Mouse (Mus musculus): Measurements from ENCODE around the gene Stat2.

The Stat2 gene

GRCm38 (mm10) chr10:128270287-128270841 is at the start of gene Stat2:
TSS of gene Stat2 (plus strand) at chr10:128270559.
- POLR2A ChIA-PET, result interaction anchor here (0.5 to 5.8 kb wide), 112 partner anchors 8 to 733 kb away, joined by 3 to 58 read pairs (median 4); partner anchors contain the start of genes Gls2 (in 3 of the 4), Pan2 (in 3 of the 4), Rnf41 (in 3 of the 4) and Apon (in 2 of the 4)

DNA sequence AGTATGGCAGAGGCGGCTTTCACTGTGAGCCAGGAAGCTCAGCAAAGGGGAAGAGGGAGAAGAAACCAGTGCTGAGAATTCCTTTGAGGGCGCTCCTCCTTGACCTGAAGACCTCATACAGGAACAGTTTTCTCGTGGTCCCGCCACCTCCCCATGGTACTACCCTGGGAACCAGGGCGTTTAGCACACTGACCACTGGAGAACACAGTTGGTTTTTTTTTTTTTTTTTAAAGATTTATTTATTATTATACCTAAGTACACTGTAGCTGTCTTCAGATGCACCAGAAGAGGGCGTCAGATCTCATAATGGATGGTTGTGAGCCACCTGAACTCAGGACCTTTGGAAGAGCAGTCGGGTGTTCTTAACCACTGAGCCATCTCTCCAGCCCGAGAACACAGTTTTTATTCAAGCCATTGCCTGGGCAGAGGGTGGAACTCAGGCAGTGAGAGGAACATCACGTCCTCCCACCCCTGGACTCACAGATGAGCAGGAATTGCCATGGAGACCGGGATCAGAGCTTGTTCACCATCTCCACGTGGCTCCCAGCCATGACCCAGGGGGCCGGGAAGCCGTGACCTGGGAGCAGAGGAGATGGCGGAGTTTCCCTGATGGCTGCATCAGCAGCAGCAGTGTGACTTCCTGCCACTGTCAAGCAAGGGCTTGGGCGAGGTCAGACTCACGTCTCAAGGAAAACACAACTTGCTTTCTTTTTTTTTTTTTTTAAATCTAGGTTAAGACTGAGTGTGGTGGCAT is 48.6 kb upstream of the Stat2 start:
- POLR2A ChIA-PET, result interaction anchor here (0.6 to 5.0 kb wide), 43 partner anchors 7 to 277 kb away, joined by 3 to 52 read pairs (median 4); partner anchors contain the start of genes Spryd4 (in 3 of the 4), Timeless (in 3 of the 4), Stat2 (in 2 of the 4) and Atp5b (in 1 of the 4)
- CTCF ChIA-PET, result interaction anchor here (0.6 to 3.2 kb wide), 24 partner anchors 9 to 757 kb away, joined by 3 to 18 read pairs (median 4); partner anchors contain the start of genes Baz2a (in 2 of the 4), Gls2 (in 1 of the 4) and Timeless (in 1 of the 4)

More at GRCm38 (mm10) chr10:128270287-128270841, at the start of gene Stat2:
- CTCF ChIA-PET, result interaction anchor here in 3 of 4 experiments (0.5 to 1.5 kb wide), 34 partner anchors 11 to 325 kb away, joined by 3 to 22 read pairs (median 4); partner anchors contain the start of genes Nabp2 (in 2 of the 3), Rnf41 (in 2 of the 3), Baz2a (in 1 of the 3) and Erbb3 (in 1 of the 3)

- ChIA-PET CTCF (interaction anchor here in 1 of 4 experiments (2.9 kb wide), 1 partner anchor 13 kb away, joined by 16 read pairs; no protein-coding TSS in a partner anchor), POLR2A (interaction anchor here in 3 of 4 experiments (0.6 to 1.4 kb wide), 5 partner anchors 9 to 1014 kb away, joined by 3 to 7 read pairs (median 5); partner anchors contain the start of gene Spryd4 (in 2 of the 3))
Observed at GRCm38 (mm10) chr10:128225064-128225463, 45.3 kb upstream of the Stat2 start.

DNA sequence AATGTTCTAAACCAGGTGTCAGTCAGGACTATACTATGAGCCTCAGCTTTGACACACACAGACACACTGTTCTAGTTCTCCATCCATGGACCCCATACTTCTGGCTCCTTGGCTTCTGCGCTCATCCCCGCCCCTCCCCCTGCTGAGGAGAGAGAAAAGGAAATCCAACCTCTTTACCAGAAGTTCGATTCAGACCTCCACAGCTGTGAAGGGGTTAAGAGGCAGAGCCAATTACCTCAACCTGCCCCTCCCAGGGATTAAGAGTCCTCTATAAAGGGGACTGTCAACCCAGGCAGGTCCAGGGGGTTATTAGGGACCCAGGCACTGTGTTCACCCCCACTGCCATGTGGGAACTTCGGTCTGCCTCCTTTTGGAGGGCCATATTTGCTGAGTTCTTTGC is 44.8 kb upstream of the Stat2 start, which contains the start of gene Mip:
Gene Mip, plus strand, starts transcription at position 301 of the 400 bp plus-strand sequence.
- POLR2A ChIA-PET, result interaction anchor here in 3 of 4 experiments (0.6 to 1.6 kb wide), 7 partner anchors 13 to 1014 kb away, joined by 3 to 7 read pairs (median 5); partner anchors contain the start of genes Spryd4 (in 2 of the 3) and Stat2 (in 1 of the 3)
- CTCF ChIA-PET, result interaction anchor here in 1 of 4 experiments (2.9 kb wide), 1 partner anchor 13 kb away, joined by 16 read pairs; no protein-coding TSS in a partner anchor

DNA sequence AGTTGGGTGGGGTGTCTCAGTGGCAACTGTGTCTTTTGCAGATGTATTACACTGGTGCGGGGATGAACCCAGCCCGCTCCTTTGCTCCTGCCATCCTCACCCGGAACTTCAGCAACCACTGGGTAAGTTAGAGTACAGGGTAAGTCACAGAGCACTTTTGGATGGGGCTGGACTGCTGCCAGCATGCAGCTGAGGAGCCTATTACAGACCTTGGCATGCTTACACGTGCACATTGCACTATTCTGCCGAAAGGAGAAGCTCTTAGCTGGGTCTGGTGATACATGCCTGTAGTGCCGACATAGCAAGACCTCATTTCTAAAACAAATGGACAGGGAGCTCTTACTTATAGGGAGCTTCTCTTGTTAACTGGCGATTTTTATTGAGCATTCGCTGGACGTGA is 42.8 kb upstream of the Stat2 start:
- POLR2A ChIA-PET, result interaction anchor here in 3 of 4 experiments (0.6 to 2.4 kb wide), 10 partner anchors 11 to 193 kb away, joined by 3 to 9 read pairs (median 4); partner anchors contain the start of genes Apof (in 1 of the 3), Baz2a (in 1 of the 3), Cnpy2 (in 1 of the 3) and Stat2 (in 1 of the 3)
- CTCF ChIA-PET, result interaction anchor here in 2 of 4 experiments (0.8 to 2.9 kb wide), 3 partner anchors 15 to 43 kb away, joined by 3 to 16 read pairs (median 13); partner anchors contain the start of gene Stat2 (in 1 of the 2)

DNA sequence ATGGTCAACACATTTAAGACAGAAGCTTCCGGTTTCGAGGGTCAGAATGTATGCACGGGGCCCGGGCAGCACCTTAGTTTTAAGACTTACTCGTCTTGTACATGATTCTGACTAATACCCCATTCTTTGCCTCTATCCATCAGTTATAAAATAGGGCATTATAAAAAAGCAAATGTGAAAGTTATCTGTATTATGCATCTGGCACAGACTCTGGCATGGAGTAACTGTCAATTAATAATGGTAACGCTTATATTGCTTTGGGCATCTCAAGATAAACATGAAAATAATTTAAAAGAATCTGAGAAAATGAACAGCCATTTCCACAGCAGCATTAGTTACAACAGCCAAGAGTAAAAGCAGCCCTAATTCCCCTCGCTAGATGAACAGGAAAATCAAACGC is 42.4 kb upstream of the Stat2 start:
- CTCF ChIA-PET, result interaction anchor here in 2 of 4 experiments (0.8 to 2.4 kb wide), 3 partner anchors 15 to 43 kb away, joined by 3 to 13 read pairs (median 3); partner anchors contain the start of gene Stat2 (in 1 of the 2)
- POLR2A ChIA-PET, result interaction anchor here in 3 of 4 experiments (0.6 to 3.3 kb wide), 9 partner anchors 18 to 193 kb away, joined by 3 to 12 read pairs (median 4); partner anchors contain the start of genes Apof (in 1 of the 3), Baz2a (in 1 of the 3), Cnpy2 (in 1 of the 3) and Gls2 (in 1 of the 3)

DNA sequence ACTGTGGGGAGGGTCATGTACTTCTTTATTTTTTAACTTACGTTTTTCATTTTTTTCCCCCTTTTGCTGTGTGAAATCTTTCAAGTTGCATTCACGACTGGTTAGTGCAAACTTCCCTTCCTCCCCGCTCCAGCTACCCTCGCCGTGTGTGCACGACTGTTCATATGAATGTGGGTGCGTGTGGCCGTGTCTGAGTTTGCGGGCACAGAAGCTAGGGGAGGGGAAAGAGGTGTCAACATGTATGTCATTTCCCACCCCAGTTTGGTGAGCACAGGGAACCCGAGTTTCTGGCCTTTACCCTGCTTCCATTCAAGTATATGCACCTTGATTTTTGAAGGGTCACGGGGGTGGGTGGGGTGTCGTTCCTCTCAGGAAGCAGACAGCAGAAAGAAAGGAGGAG is 39.8 kb upstream of the Stat2 start:
- CTCF ChIA-PET, result interaction anchor here (0.6 to 3.4 kb wide), 7 partner anchors 9 to 554 kb away, joined by 3 to 17 read pairs (median 4); partner anchors contain the start of gene Spryd4 (in 1 of the 4)
- POLR2A ChIA-PET, result interaction anchor here (0.6 to 6.3 kb wide), 33 partner anchors 9 to 195 kb away, joined by 3 to 52 read pairs (median 5); partner anchors contain the start of genes Gls2 (in 3 of the 4), Cnpy2 (in 2 of the 4), Spryd4 (in 2 of the 4) and Stat2 (in 2 of the 4)

- ChIA-PET POLR2A (interaction anchor here (0.6 to 6.3 kb wide), 28 partner anchors 10 to 217 kb away, joined by 3 to 52 read pairs (median 6); partner anchors contain the start of genes Gls2 (in 3 of the 4), Pan2 (in 2 of the 4), Spryd4 (in 2 of the 4) and Stat2 (in 2 of the 4)), CTCF (interaction anchor here (0.6 to 3.4 kb wide), 8 partner anchors 9 to 554 kb away, joined by 3 to 17 read pairs (median 4); partner anchors contain the start of gene Spryd4 (in 1 of the 4))
Observed at GRCm38 (mm10) chr10:128231146-128231545, 39.2 kb upstream of the Stat2 start.

DNA sequence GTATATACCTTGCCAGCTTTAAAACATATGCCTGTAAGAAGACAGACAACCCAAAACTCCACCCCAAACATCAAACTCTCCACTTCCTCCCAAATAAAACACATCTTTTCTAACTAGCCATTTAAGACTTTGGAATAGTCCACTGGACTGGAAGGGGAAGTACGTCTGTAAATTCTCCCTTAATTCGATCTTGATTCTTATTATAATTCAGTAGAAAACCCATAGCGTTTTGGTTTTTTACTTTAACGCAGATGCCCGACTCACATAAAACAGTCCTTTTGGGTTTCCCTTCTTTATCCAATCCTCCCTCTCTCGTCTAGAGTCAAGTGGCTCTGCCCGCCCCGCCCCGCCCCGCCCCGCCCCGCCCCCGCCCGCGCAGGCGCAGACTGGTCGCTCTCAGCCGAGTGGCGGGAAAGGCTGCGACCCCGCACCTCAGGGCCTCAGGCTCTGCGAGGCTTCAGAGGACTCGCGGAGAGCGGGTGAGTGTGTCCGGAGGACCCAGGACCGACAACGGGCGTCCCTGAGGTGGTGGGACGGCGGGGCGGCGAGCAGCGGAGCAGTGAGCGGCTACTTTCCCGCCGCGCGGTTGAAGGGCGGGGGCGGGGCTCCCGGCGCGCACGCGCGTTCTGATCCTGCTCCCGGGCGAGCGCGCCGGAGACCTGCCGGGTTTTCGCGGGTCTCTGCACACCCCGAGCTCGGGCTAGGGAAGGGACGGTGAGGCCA is 38.5 kb upstream of the Stat2 start, which contains the start of gene Timeless:
Gene Timeless, plus strand, starts transcription at position 369 of the 723 bp plus-strand sequence.
- CTCF ChIA-PET, result interaction anchor here in 3 of 4 experiments (0.7 to 3.4 kb wide), 8 partner anchors 10 to 41 kb away, joined by 3 to 17 read pairs (median 4); partner anchors contain the start of gene Spryd4 (in 1 of the 3)

GRCm38 (mm10) chr10:128232420-128232985 is 37.9 kb upstream of the Stat2 start:
- POLR2A ChIA-PET, result interaction anchor here in 3 of 4 experiments (0.6 to 6.3 kb wide), 39 partner anchors 9 to 334 kb away, joined by 3 to 52 read pairs (median 4); partner anchors contain the start of genes Stat2 (in 3 of the 3), Atp5b (in 2 of the 3), Gls2 (in 2 of the 3) and Pan2 (in 2 of the 3)
- CTCF ChIA-PET, result interaction anchor here in 3 of 4 experiments (0.5 to 3.4 kb wide), 12 partner anchors 10 to 100 kb away, joined by 3 to 17 read pairs (median 4); partner anchors contain the start of genes Spryd4 (in 1 of the 3) and Stat2 (in 1 of the 3)

More for the DNA sequence above, 38.5 kb upstream of the Stat2 start, which contains the start of gene Timeless:
- POLR2A ChIA-PET, result interaction anchor here (0.7 to 6.3 kb wide), 45 partner anchors 10 to 294 kb away, joined by 3 to 52 read pairs (median 5); partner anchors contain the start of genes Stat2 (in 3 of the 4), Atp5b (in 2 of the 4), Gls2 (in 2 of the 4) and Pan2 (in 2 of the 4)

GRCm38 (mm10) chr10:128236321-128236720 is 34.0 kb upstream of the Stat2 start:
- POLR2A ChIA-PET, result interaction anchor here in 3 of 4 experiments (0.6 to 4.4 kb wide), 13 partner anchors 10 to 394 kb away, joined by 3 to 26 read pairs (median 4); partner anchors contain the start of genes Myl6 (in 1 of the 3) and Spryd4 (in 1 of the 3)

DNA sequence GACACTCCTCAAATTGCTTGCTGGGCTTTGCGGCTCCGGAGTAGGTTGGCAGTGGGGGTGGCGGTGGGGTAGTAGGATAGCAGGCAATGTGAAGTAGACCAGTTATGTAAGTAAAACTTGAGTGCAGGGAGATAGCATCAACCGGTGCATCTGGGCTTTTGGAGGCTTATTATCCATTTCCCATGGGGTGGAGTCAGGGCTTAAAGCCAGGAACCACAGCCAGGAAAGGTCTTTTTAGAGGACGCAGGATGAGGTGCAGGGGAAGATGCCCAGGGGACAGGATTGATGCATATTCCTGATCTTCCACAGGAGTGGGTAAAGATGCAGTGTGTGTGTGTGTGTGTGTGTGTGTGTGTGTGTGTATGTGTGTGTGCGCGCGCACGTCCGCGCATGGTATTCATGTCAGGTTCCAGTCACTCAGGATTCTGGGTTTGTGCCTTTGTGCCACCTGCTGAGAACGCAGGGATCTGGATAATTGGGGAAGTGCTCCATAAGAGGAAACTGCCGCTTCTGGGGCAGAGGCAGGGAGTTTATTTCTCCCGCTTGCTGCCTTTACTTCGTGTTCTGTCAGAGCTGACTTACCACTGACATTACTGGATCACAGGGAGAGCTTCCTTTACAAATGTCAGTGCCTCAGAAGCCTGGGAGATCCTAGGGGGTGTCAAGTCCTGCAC is 32.4 kb upstream of the Stat2 start:
- ChIA-PET POLR2A (interaction anchor here in 3 of 4 experiments (0.6 to 4.4 kb wide), 17 partner anchors 9 to 195 kb away, joined by 3 to 26 read pairs (median 4); partner anchors contain the start of genes Cnpy2 (in 2 of the 3), Nabp2 (in 1 of the 3), Rnf41 (in 1 of the 3) and Spryd4 (in 1 of the 3)), CTCF (interaction anchor here in 2 of 4 experiments (0.6 to 1.6 kb wide), 2 partner anchors 10 to 212 kb away, joined by 3 to 4 read pairs; no protein-coding TSS in a partner anchor)

More at GRCm38 (mm10) chr10:128236321-128236720, 34.0 kb upstream of the Stat2 start:
- CTCF ChIA-PET, result interaction anchor here in 2 of 4 experiments (0.5 to 0.6 kb wide), 2 partner anchors 11 to 600 kb away, joined by 3 to 5 read pairs; no protein-coding TSS in a partner anchor

DNA sequence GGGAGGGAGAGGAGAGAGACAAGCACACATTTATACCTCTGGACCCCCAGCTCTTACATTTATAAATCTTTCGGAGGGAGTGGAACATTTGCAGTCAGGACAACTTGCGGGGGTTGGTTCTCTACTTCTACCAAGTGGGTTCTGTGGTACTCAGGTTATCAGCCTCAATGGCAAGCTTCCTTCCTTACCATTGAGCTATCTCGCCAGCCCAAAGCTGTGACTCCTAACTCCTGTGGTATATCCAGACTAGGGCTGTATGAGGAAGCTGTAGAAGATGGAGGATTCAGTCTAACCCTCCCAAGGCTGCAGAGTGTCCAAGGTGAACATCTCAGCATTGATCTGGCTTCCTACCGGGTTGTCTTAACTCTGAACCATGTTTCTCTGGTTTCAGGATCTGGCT is 31.2 kb upstream of the Stat2 start:
- CTCF ChIA-PET, result interaction anchor here in 3 of 4 experiments (0.7 to 1.1 kb wide), 3 partner anchors 27 to 232 kb away, joined by 3 to 4 read pairs (median 3); no protein-coding TSS in a partner anchor
- POLR2A ChIA-PET, result interaction anchor here in 2 of 4 experiments (0.6 to 4.4 kb wide), 19 partner anchors 9 to 309 kb away, joined by 3 to 26 read pairs (median 5); partner anchors contain the start of genes Gls2 (in 1 of the 2), Spryd4 (in 1 of the 2) and Zc3h10 (in 1 of the 2)

- POLR2A ChIA-PET, result interaction anchor here in 3 of 4 experiments (0.6 to 4.4 kb wide), 16 partner anchors 8 to 157 kb away, joined by 3 to 26 read pairs (median 4); partner anchors contain the start of genes Atp5b (in 1 of the 3), Gls2 (in 1 of the 3), Spryd4 (in 1 of the 3) and Stat2 (in 1 of the 3)
Observed at GRCm38 (mm10) chr10:128240131-128240530, 30.2 kb upstream of the Stat2 start.

More at GRCm38 (mm10) chr10:128240131-128240530, 30.2 kb upstream of the Stat2 start:
- CTCF ChIA-PET, result no interaction called here

Data from embryonic stem cell, embryonic (primary cell).